Mouse (Mus musculus) small intestine, adult 2 months (tissue): ENCODE measurements around the gene Zfp36.
A peak's percentile ranks its signal among the peaks of the same experiment; 100 is the strongest.

Source experiments
- CTCF ChIP-seq: fragments of 200-500 bp; IDR thresholded peaks from 2 replicates; pipeline ENCODE4 v1.5.1; 2012; ENCODE audit warnings: low read depth, mild to moderate bottlenecking, control low read depth, inconsistent platforms, low read length, moderate library complexity, mixed read lengths; ENCODE audit not compliant: insufficient replicate concordance, insufficient read length; ENCODE audit errors: extremely low read depth
- POLR2A ChIP-seq: fragments of 200-500 bp; IDR thresholded peaks from 2 replicates; pipeline ENCODE4 v1.6.1; 2012; ENCODE audit warnings: low read depth, mild to moderate bottlenecking, control low read depth, inconsistent platforms, low read length, moderate library complexity

DNA sequence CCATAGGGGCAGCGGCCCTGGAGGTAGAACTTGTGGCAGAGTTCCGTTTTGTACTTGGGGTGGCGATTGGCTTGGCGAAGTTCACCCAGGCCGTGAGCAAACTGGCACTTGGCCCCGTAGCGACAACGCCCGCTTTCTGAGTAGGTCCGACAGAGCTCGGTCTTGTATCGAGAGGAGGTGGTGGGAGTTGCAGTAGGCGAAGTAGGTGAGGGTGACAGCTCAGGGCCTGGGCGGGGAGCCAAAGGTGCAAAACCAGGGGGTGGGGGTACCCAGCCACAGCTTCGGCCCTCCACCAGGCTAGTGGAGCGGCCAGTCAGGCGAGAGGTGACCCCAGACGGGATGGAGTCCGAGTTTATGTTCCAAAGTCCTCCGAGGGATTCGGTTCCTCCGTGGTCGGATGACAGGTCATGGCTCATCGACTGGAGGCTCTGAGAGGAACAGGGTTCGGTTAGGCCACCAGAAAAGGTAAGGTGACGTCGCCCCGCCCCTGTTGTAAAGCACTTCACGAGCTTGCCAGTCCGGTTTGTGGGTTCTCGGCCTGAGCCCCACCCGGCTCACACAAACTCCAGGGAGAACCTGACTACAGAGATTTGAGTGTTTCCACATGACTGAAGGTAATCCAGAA lies 1.9 kb downstream of the Zfp36 start:
- no peak for TF ChIP-seq CTCF
- TF ChIP-seq POLR2A, result peak; percentile 41
